Mouse (Mus musculus): ENCODE results near the gene Spag17.

Gene Spag17

DNA sequence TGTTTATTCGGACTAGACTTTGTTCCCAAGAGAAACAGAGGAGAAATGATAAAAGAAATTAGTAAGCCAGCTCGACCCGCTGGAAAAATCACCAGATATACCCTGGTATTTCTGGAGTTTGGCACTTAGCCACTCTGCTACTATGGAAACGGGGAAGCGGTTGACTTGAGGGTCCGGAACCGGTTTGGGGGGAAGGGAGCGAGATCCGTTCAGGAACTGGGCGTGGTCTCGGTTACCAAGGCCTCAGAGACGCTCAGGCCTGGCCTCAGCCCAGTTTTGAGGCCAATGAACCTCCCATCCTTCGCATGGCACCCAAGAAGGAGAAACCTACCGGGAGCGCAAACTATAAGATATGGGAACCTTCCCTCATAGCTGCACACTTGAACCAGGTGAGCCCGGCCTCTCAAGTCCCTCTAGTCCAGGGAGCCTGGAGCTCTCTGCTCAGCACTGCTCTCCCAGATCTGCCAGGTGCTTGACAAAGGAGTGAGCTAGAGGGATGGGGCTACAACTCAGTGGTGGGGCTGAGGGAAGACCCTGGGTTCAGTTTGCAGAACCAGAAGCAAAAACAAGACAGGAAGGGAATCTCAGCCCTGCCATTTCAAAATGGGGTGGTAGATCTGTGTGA lies at the start of gene Spag17:
Spag17 (plus strand) TSS at position 220 of the 625 bp plus-strand sequence.
- in situ Hi-C loops (cut with MboI, MseI), result loop anchor here in 1 of 2 experiments (25.0 kb wide), 1 partner anchor 1523 kb away; no protein-coding TSS in a partner anchor

- in situ Hi-C loops (cut with MboI, MseI), result no loop called here
These were observed 42.9 kb upstream of the Spag17 start for GRCm38 (mm10) chr3:99842333-99842732.

- in situ Hi-C loops (cut with MboI, MseI), result no loop called here
These were observed 42.4 kb upstream of the Spag17 start for GRCm38 (mm10) chr3:99842808-99843207.

GRCm38 (mm10) chr3:99843233-99843632 lies 42.0 kb upstream of the Spag17 start:
- in situ Hi-C loops (cut with MboI, MseI), result no loop called here

DNA sequence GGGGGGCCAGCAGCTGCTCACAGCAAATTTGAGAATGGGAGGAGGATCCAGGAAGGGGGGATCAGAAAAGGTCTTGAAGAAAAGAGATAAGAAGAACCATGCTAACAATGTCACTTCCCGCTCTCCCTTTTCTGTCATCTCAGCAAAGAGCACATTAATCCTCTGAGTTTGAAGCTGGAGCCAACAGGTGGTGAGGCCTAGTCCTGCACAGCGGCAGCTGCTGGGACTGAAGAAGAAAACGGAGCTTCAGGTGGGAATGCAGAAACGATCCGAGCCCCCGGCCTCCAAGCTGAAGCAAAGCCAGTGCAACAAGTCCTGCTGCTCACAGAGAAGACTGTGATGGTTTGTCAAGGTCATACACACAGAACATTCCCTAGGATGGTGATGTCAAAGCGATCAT lies 34.3 kb upstream of the Spag17 start:
- in situ Hi-C loops (cut with MboI, MseI), result no loop called here

DNA sequence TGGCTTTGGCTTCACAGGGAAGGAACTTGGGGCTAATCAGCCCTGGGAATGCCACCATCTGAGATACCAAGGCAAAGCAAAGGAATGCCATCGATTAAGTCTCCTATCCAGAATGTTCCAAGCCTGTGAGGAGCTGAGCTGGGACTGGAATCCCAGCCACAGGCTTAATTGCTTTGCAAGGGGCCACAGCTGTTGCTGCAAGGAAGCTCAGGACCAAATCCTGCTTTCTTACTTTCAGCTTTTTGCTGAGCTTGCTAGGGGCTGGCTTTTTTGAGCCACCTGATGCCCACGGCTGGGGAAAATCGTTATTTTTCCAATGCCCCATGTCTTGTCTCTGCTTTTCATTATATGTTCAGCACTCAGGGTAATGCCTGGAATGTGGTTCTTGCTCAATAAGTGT lies 30.6 kb upstream of the Spag17 start:
- in situ Hi-C loops (cut with MboI, MseI), result no loop called here

GRCm38 (mm10) chr3:99858922-99859321 lies 26.3 kb upstream of the Spag17 start:
- in situ Hi-C loops (cut with MboI, MseI), result no loop called here

DNA sequence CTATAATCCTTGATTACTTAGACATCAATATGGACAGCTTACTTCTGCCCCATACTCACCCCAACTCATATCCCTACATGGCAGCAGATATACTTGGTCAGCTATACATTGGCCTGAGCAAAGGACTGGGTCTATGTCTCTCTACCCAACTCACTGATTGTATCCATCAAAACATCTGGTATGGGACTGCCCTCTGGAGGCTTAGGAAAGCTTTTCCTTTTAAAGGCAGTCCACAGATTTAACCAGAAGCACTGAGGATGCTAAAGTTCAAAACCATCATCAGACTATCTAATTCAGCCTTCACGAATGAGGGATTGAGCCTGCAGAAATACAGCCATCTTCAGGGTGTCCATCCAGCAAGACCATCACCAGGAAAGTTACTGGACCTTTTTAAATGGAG lies 20.5 kb upstream of the Spag17 start:
- in situ Hi-C loops (cut with MboI, MseI), result no loop called here

DNA sequence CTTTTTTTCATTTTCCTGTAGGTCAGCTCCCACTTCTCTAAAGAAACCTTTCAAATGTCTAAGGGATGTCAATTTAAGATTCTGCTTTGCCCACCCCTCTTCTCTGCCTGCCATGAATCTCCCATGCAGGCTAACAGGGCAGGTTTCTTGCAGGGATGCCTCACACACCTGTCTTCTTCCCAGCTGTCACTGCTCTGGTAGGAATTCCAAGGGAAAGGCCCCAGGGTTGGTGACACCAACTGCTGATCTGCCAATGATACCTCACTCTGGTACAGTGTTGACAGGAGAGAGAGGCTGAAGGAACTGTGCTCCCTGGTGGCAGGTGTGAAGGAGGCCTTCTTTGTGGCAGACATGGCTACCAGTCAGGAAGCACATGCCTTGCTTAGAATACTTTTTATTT lies 10.1 kb upstream of the Spag17 start:
- in situ Hi-C loops (cut with MboI, MseI), result loop anchor here in 1 of 2 experiments (25.0 kb wide), 1 partner anchor 1513 kb away; no protein-coding TSS in a partner anchor

- in situ Hi-C loops (cut with MboI, MseI), result loop anchor here in 1 of 2 experiments (25.0 kb wide), 1 partner anchor 1519 kb away; no protein-coding TSS in a partner anchor
These were observed 3.7 kb upstream of the Spag17 start for GRCm38 (mm10) chr3:99881498-99881897.

- in situ Hi-C loops (cut with MboI, MseI), result loop anchor here in 1 of 2 experiments (25.0 kb wide), 1 partner anchor 1522 kb away; no protein-coding TSS in a partner anchor
These were observed 1.1 kb upstream of the Spag17 start for GRCm38 (mm10) chr3:99883988-99884564.

- in situ Hi-C loops (cut with MboI, MseI), result loop anchor here in 1 of 2 experiments (25.0 kb wide), 1 partner anchor 1532 kb away; no protein-coding TSS in a partner anchor
These were observed 9.5 kb downstream of the Spag17 start for GRCm38 (mm10) chr3:99894741-99895140.

- in situ Hi-C loops (cut with MboI, MseI), result no loop called here
These were observed 28.7 kb downstream of the Spag17 start for GRCm38 (mm10) chr3:99913809-99914439.

GRCm38 (mm10) chr3:99922944-99923343 lies 37.7 kb downstream of the Spag17 start:
- in situ Hi-C loops (cut with MboI, MseI), result no loop called here

DNA sequence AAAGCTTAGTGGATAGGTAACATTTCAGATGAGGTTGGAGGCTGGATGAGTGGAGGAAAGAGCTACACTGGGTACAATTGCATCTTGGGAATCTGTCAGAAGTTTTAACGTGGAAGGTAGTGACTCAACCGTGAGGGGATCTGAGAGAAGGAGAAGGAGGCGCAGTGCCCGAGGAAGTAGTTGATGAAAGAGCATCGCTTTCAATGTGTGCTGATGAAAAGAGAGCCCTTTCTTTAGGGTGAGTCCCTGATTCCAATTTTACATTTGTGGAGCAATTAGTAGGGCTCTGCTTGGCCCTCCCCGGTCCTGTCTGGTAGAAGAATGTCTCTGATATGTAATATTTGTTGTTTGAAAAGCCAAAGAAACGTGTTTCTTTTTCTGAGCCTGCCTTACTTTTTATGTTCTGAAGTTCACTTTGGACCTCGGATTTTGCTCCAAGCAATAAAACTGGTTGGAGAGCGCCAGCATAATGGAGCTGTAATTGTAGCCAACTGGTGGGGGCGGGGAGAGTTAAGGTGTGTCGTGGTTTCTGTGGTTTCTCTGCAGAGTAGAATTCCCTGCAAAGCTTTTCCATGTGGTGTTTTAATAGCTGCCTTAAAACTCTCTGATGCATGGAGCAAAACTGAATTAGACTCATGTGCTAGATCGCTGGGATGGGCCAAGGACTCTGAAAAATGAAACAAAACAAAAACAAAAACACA lies 45.9 kb downstream of the Spag17 start:
- in situ Hi-C loops (cut with MboI, MseI), result loop anchor here in 1 of 2 experiments (10.0 kb wide), 1 partner anchor 616 kb away; no protein-coding TSS in a partner anchor

DNA sequence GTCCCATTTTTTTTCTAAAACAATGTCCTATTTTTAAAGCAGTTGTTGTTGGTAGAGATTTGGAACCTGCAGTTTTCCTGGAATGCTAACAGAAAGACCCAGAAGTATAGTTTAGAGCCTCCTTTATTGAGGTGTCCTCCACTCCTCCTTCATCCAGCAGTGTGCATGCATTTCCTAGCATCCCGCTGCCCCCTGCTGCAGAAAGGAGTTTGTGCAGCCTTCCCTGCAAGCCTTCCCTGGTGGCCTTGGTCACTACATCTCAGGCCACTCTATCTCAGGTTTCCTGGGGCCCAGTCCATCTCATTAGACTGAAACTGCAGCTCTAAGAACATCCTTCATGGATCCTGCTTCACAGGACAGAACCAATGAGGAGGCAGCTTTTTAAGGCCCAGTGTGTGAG lies 51.0 kb downstream of the Spag17 start:
- in situ Hi-C loops (cut with MboI, MseI), result loop anchor here in 1 of 2 experiments (10.0 kb wide), 1 partner anchor 621 kb away; no protein-coding TSS in a partner anchor

DNA sequence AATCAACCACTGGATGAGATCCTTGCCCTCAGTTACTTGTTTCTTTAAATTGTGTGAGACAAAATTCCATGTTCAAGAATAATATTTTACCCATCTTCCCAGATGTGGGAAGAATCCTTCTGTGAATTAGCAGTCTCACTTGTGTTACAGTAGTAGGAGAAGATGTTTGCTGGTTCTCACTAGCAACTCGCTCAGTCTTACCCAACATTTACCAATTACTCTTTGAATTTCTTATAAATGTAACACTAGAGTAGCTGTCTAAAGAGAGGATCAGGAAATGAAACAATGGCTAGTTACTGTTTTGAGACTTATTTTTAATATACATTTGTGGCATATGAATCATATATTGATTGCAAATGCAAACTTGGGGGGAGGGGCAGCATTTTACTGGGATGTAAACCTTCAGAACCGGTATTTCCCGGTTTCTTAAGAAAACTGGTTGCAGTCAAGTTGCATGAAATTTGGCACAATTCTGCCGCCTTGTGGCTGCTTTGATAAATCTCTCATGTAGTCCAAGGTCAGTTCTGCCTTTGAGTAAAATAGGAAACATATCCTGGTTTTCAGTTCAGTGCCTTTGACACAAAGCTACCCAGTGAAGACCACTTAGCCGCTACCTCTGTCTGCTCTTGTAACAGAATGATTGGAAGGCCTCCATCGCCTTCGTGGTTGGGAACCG lies 53.5 kb downstream of the Spag17 start:
- in situ Hi-C loops (cut with MboI, MseI), result loop anchor here in 1 of 2 experiments (10.0 kb wide), 1 partner anchor 624 kb away; no protein-coding TSS in a partner anchor

DNA sequence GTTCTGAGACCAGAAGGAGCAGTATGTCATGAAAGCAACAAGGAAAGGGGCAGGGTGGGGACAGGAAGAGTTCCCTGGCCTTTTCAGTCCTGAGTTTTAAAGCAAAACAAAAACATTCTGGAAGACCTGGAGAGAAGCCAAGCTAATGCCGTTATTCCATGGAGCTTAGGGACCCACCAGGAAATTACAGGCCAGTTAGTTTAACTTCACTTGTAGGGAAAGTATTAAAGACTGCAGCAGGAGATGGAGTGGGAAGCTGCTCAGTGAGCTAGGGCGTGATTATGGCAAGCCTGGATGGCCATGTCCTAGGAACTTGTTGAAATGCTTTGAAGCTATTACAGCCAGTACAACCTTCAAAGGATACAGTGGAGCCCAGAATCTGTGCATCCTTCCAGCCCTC lies 60.0 kb downstream of the Spag17 start:
- in situ Hi-C loops (cut with MboI, MseI), result no loop called here

DNA sequence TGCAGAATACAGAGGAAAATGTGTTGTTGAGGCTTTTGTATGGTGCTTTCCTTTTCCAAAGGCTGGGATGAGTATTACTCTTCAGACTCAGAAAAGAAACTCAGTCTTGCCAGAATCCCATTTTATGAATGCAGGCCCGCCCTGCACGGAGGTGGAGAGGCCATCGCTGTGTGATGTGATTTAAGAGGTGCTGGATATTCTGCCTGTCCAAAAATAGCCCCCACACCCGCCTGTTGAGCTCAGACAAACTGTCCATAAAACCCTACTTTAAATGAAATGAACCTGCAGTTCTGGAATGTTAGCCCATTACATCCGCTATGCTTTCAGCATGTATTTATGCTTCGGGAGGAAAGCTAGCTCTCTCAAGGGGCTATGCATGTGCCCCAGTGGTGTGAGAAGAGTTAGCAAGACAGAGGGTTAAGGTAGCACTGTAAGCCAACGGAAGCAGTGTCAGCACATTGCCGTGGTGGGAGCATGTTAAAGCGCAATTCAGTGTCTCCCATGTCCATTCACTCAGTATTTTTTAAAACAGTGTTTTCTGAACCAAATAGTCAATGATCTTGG lies 68.9 kb downstream of the Spag17 start:
- in situ Hi-C loops (cut with MboI, MseI), result no loop called here

DNA sequence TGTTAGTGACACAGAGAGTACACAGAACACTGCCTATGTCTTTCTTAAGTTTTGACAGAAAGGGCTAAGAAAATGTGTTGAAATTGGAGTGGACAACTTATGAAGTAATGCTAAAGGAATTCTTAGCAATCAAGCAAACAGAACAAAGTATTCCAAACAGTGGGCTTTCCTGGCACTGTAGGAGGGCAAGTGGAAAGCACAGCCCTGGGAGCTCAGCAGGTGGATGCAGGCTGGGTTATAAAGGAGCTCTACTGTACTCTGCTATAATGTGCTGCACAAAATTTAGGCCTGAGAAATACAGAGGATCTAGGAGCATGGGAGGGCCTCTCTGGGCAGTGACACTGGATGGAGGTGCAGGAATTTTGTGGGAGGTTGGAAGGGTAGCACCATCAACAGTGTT lies 71.3 kb downstream of the Spag17 start:
- in situ Hi-C loops (cut with MboI, MseI), result no loop called here
